Mouse (Mus musculus) forebrain, embryonic 16.5 days (tissue): Measurements from ENCODE around the gene Mybph. TPM values are rescaled to one million over a fixed set of nuclear protein-coding genes. Genes with fewer than 3 reads are reported as not detected.

ENCODE experiments used
- ATAC-seq: fragments of 200-750 bp; cut with Nextera tagmentation; 2 replicates; pipeline ENCODE4 v1.8.0; 2017; ENCODE audit warnings: mild to moderate bottlenecking, moderate library complexity
- H3K27ac ChIP-seq: fragments of 300-500 bp; sonication (generic); 2 replicates; pipeline ENCODE4 v1.5.1; 2014; ENCODE audit warnings: low read length, control low read depth
- H3K27me3 ChIP-seq: fragments of 300-500 bp; sonication (generic); replicated peaks from 2 replicates; pipeline ENCODE4 v1.6.1; 2014; ENCODE audit warnings: low read length; ENCODE audit not compliant: control insufficient read depth, insufficient read depth
- H3K36me3 ChIP-seq: fragments of 300-500 bp; sonication (generic); 2 replicates; pipeline ENCODE4 v1.6.1; 2014; ENCODE audit not compliant: control insufficient read depth, insufficient read depth
- H3K4me1 ChIP-seq: fragments of 300-500 bp; sonication (generic); replicated peaks from 2 replicates; pipeline ENCODE4 v1.6.1; 2014; ENCODE audit warnings: low read length; ENCODE audit not compliant: control insufficient read depth, insufficient read depth
- H3K4me2 ChIP-seq: fragments of 300-500 bp; sonication (generic); 2 replicates; pipeline ENCODE4 v1.6.1; 2014; ENCODE audit warnings: mild to moderate bottlenecking, low read length, control low read depth
- H3K4me3 ChIP-seq: fragments of 300-500 bp; sonication (generic); replicated peaks from 2 replicates; pipeline ENCODE4 v1.5.1; 2014; ENCODE audit warnings: mild to moderate bottlenecking, low read length, control low read depth
- H3K9ac ChIP-seq: fragments of 300-500 bp; sonication (generic); replicated peaks from 2 replicates; pipeline ENCODE4 v1.6.1; 2014; ENCODE audit warnings: low read depth, low read length, control low read depth
- H3K9me3 ChIP-seq: fragments of 300-500 bp; sonication (generic); 2 replicates; pipeline ENCODE4 v1.6.1; 2016; ENCODE audit warnings: low read length; ENCODE audit not compliant: control insufficient read depth
- WGBS: fragments of 180-500 bp; shearing (Covaris S2); extraction: QIAGEN DNeasy Blood & Tissue Kit; methylation state at CpG from one replicate; pipeline ENCODE4 v1.1.7; 2014; 5-methylcytosine and 5-hydroxymethylcytosine counted together
- polyA plus RNA-seq: library from polyadenylated mRNA; unstranded; fragments of >200 nt; fragmentation: Nextera tagmentation; extraction: Ambion mirVana; gene quantifications from 2 replicates; pipeline ENCODE4 v1.2.1, GENCODE M21; 2015

Gene Mybph
- polyA plus RNA-seq, 1 experiment from 2014 or later = not detected

- WGBS = 77% methylated on average over 6 of the region's 6 CpGs
- no peaks in the 10 kb centered on the region for H3K9me3 ChIP-seq
- H3K4me2 ChIP-seq = no peak overlapping the region
- no peak for ATAC-seq
- H3K36me3 ChIP-seq = no peaks in the 10 kb centered on the region
- H3K27ac ChIP-seq = no peak overlapping the region
- no peak overlapping the region for H3K9ac ChIP-seq
- no peaks in the 10 kb centered on the region for H3K27me3 ChIP-seq
- no peaks in the 10 kb centered on the region for H3K4me1 ChIP-seq
- H3K4me3 ChIP-seq = no peak overlapping the region
Measured at GRCm38 (mm10) chr1:134161399-134161798, 31.8 kb upstream of the Mybph start.

DNA sequence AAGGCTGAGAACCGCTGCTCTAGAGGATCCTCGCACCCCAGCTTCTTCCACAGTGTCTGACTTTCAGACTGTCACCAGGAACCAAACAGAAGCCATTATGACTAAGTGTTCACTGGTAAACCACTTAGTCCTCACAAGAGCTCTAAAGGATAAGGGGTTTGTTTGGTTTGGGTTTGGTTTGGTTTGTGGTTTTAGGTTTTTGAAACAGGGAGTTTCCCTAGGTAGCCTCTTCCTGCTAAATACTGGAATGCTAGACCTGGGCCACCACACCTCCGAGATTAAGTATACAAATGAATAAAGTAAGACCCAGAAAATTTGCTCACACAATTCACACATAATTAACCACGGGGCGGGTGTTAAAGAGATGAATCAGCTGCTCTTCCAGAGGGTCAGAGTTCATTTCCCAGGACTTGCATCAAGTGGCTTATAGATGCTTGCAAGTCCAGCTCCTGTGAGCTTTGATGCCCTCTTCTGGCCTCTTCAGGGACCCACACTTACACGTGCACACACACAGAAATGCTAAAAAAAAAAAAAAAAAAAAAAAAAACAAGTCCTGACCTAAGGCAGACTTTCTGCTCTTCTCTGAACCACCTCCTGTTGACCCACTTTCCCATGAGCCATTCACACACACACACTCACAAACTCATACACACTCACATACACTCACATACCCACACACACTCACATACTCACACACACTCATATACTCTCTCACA, 30.6 kb upstream of the Mybph start:
- H3K27me3 ChIP-seq = no peaks in the 10 kb centered on the region
- 83% methylated on average over 6 of the region's 6 CpGs for WGBS
- no peak overlapping the region for H3K4me3 ChIP-seq
- no peaks in the 10 kb centered on the region for H3K4me1 ChIP-seq
- H3K9me3 ChIP-seq = no peaks in the 10 kb centered on the region
- no peak for ATAC-seq
- no peak overlapping the region for H3K9ac ChIP-seq
- no peak overlapping the region for H3K27ac ChIP-seq
- no peak overlapping the region for H3K4me2 ChIP-seq
- no peaks in the 10 kb centered on the region for H3K36me3 ChIP-seq

DNA sequence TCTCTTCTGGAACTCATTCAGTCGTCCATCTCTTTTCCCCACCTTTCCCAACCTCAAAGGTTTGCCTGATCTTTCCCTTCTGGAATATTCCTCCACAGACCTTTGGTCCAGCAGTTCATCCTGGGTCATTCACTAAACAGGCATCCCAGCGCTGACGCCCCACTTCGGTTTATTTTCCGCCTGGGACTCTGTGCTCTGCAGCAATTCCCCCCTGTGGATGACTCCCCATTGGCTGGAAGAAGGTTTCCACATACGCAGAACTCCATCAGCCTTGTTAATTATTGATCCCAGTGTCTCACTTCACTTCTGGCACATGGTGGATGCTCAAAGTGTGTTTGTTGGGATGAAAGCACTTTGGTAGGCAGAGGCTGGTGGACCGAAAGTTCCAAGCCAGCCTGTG, 29.8 kb upstream of the Mybph start:
- H3K4me1 ChIP-seq = no peaks in the 10 kb centered on the region
- H3K4me3 ChIP-seq = no peak overlapping the region
- H3K36me3 ChIP-seq = no peaks in the 10 kb centered on the region
- H3K9me3 ChIP-seq = no peaks in the 10 kb centered on the region
- no peak overlapping the region for H3K4me2 ChIP-seq
- no peaks in the 10 kb centered on the region for H3K27me3 ChIP-seq
- no peak overlapping the region for H3K9ac ChIP-seq
- 91% methylated on average over 7 of the region's 7 CpGs for WGBS
- ATAC-seq = no peak
- H3K27ac ChIP-seq = no peak overlapping the region

DNA sequence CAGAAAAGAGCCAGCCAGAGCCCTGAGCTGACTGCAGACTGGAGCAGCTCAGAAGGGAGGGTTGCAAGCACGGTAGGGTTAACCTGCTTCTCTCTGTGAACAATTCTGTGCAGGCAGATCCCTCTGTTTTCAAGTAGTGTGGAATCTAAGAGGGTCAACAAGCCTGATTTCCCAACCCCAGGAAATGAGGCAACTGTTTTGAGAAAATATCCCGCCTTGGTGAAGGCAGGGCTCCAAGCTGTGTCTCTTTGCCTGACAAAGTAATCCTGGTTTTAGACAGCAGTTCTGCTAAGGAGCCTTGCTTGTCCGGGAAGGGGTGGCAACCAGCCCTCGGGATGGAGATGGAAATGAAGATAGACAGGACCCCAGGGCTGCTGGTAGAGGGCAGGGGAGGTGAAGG, 28.8 kb upstream of the Mybph start:
- ATAC-seq = no peak
- Histone ChIP-seq H3K4me3 (no peak overlapping the region), H3K9ac (no peak overlapping the region)

GRCm38 (mm10) chr1:134166547-134166946, 26.7 kb upstream of the Mybph start:
- no peaks in the 10 kb centered on the region for H3K4me1 ChIP-seq
- H3K27ac ChIP-seq = no peak overlapping the region
- no peak overlapping the region for H3K4me3 ChIP-seq
- ATAC-seq = no peak
- 94% methylated on average over 3 of the region's 3 CpGs for WGBS
- no peaks in the 10 kb centered on the region for H3K27me3 ChIP-seq
- H3K4me2 ChIP-seq = no peak overlapping the region
- no peak overlapping the region for H3K9ac ChIP-seq
- H3K9me3 ChIP-seq = no peaks in the 10 kb centered on the region
- no peaks in the 10 kb centered on the region for H3K36me3 ChIP-seq

More for the DNA sequence above, 28.8 kb upstream of the Mybph start:
- no peaks in the 10 kb centered on the region for H3K27me3 ChIP-seq
- no peaks in the 10 kb centered on the region for H3K36me3 ChIP-seq
- H3K4me1 ChIP-seq = no peaks in the 10 kb centered on the region
- WGBS = 68% methylated on average over 4 of the region's 4 CpGs
- no peak overlapping the region for H3K4me2 ChIP-seq
- no peaks in the 10 kb centered on the region for H3K9me3 ChIP-seq
- no peak overlapping the region for H3K27ac ChIP-seq

GRCm38 (mm10) chr1:134167416-134168305, 25.6 kb upstream of the Mybph start:
- no peak overlapping the region for H3K4me2 ChIP-seq
- no peaks in the 10 kb centered on the region for H3K36me3 ChIP-seq
- ATAC-seq = no peak
- no peak overlapping the region for H3K27ac ChIP-seq
- H3K9me3 ChIP-seq = no peaks in the 10 kb centered on the region
- WGBS = 45% methylated on average over 14 of the region's 14 CpGs
- no peaks in the 10 kb centered on the region for H3K27me3 ChIP-seq
- H3K4me3 ChIP-seq = no peak overlapping the region
- no peak overlapping the region for H3K9ac ChIP-seq
- no peaks in the 10 kb centered on the region for H3K4me1 ChIP-seq

DNA sequence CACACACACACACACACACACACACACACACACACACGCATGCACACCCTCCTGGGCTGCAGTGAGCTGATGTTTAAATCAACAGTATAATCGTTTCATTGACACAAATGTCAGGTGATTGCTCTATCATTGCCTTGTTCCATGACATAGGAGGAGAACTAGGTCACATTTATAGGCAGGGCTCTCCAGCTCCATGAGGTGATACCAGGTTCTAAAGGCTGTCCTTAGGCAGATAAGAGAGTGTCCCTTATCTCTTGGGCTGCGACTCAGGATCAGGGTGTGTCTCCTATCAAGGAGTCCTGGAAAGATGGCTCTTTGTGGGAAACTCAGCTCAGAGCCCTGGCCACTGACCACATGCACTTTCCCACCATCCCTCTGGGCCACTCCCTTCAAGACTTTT, 24.7 kb upstream of the Mybph start:
- Histone ChIP-seq H3K9ac (no peak overlapping the region), H3K4me3 (no peak overlapping the region), H3K27me3 (no peaks in the 10 kb centered on the region), H3K36me3 (no peaks in the 10 kb centered on the region), H3K4me1 (no peaks in the 10 kb centered on the region), H3K4me2 (no peak overlapping the region), H3K27ac (no peak overlapping the region), H3K9me3 (no peaks in the 10 kb centered on the region)
- ATAC-seq = no peak
- WGBS = 92% methylated on average over 3 of the region's 3 CpGs

DNA sequence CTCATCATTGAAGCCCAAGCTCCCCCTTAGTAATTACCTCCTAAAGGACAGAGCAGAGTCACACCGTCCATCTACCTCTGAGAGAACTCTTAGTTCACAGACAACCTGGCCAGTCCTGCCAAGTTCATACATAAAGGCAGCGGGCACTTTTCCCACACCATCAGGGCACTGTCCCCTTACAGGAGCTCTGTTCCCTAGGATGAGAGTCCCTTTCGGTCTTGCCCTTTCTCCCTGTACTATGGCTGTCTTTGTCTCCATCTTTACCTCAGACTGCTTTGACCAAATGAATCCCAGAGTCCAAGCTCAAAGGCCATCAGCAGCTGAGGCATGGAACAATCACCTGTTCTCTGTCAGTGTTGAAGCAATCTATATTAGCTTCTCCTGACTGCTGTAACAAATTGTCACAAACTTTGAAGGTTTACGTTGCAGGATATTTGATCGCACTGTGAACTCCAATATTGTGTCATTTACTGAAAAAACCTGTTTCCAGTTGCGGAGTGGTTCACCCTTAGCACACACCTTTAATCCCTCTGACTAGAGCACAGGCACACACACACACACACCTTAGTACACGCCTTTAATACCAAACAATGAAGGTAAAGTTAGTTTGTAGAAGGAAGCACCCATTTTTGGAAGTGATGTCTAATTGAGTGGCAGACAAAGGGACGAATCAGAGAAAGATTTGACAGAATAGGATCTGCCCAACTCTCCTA, 24.1 kb upstream of the Mybph start:
- ATAC-seq = no peak
- Histone ChIP-seq H3K4me3 (no peak overlapping the region), H3K4me2 (no peak overlapping the region), H3K4me1 (no peaks in the 10 kb centered on the region), H3K27me3 (no peaks in the 10 kb centered on the region), H3K27ac (no peak overlapping the region), H3K9me3 (no peaks in the 10 kb centered on the region), H3K9ac (no peak overlapping the region), H3K36me3 (no peaks in the 10 kb centered on the region)
- 88% methylated on average over 8 of the region's 8 CpGs for WGBS

DNA sequence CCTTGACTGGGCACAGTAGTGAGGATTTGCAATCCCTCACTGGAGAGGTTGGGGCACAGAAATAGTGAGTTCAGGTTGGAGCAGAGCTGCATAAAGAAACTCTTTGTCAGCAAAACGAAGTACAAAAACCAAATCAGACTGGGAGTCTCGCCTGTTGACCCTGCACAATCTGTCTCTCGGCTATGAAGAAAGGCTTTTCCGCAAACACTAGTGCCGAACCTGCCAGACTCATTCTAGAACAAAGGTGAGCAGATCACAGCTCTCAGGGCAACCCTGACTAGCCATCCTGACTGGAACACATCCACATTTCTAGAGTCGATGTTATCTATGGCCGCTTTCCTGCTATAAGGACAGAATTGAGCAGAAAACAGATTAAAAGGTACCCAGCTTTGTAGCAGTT, 20.2 kb upstream of the Mybph start:
- ATAC-seq = no peak
- H3K4me1 ChIP-seq = no peaks in the 10 kb centered on the region
- WGBS = 53% methylated on average over 7 of the region's 7 CpGs
- no peak overlapping the region for H3K9ac ChIP-seq
- no peaks in the 10 kb centered on the region for H3K27me3 ChIP-seq
- no peak overlapping the region for H3K27ac ChIP-seq
- H3K36me3 ChIP-seq = no peaks in the 10 kb centered on the region
- no peak overlapping the region for H3K4me3 ChIP-seq
- no peaks in the 10 kb centered on the region for H3K9me3 ChIP-seq
- H3K4me2 ChIP-seq = no peak overlapping the region
